Mouse (Mus musculus): ENCODE measurements around the gene Tmem192.

The Tmem192 gene

GRCm38 (mm10) chr8:64946820-64947697 lies at the start of gene Tmem192:
Tmem192 (plus strand) TSS chr8:64947185.
- DNase-seq, result peak; percentile 98

GRCm38 (mm10) chr8:64898710-64899109 lies 48.3 kb upstream of the Tmem192 start:
- DNase-seq, result no peak

GRCm38 (mm10) chr8:64900645-64901044 lies 46.3 kb upstream of the Tmem192 start:
- DNase-seq, result no peak

- DNase-seq, result no peak
Observed at GRCm38 (mm10) chr8:64901527-64902156, 45.3 kb upstream of the Tmem192 start.

GRCm38 (mm10) chr8:64902191-64902590 lies 44.8 kb upstream of the Tmem192 start:
- DNase-seq, result no peak

GRCm38 (mm10) chr8:64903778-64904177 lies 43.2 kb upstream of the Tmem192 start:
- no peak for DNase-seq

- no peak for DNase-seq
Observed at GRCm38 (mm10) chr8:64910026-64910425, 37.0 kb upstream of the Tmem192 start.

GRCm38 (mm10) chr8:64916793-64917192 lies 30.2 kb upstream of the Tmem192 start:
- DNase-seq, result no peak

GRCm38 (mm10) chr8:64923329-64923728 lies 23.7 kb upstream of the Tmem192 start:
- DNase-seq, result no peak

- no peak for DNase-seq
Observed at GRCm38 (mm10) chr8:64925762-64926161, 21.2 kb upstream of the Tmem192 start.

- no peak for DNase-seq
Observed at GRCm38 (mm10) chr8:64926355-64926754, 20.6 kb upstream of the Tmem192 start.

- DNase-seq, result no peak
Observed at GRCm38 (mm10) chr8:64928938-64929337, 18.0 kb upstream of the Tmem192 start.

GRCm38 (mm10) chr8:64934997-64935396 lies 12.0 kb upstream of the Tmem192 start:
- no peak for DNase-seq

- no peak for DNase-seq
Observed at GRCm38 (mm10) chr8:64941019-64941418, 6.0 kb upstream of the Tmem192 start.

- DNase-seq, result peak; percentile 80
Observed at GRCm38 (mm10) chr8:64941495-64941894, 5.5 kb upstream of the Tmem192 start.

GRCm38 (mm10) chr8:64942946-64943345 lies 4.0 kb upstream of the Tmem192 start:
- DNase-seq, result peak; percentile 76

GRCm38 (mm10) chr8:64944831-64945230 lies 2.2 kb upstream of the Tmem192 start:
- DNase-seq, result peak; percentile 43

GRCm38 (mm10) chr8:64945606-64946005 lies 1.4 kb upstream of the Tmem192 start:
- no peak for DNase-seq

- peak; percentile 39 for DNase-seq
Observed at GRCm38 (mm10) chr8:64946441-64946819, 555 bp upstream of the Tmem192 start.

GRCm38 (mm10) chr8:64947698-64948034 lies 681 bp downstream of the Tmem192 start:
- no peak for DNase-seq

GRCm38 (mm10) chr8:64948371-64948770 lies 1.4 kb downstream of the Tmem192 start:
- DNase-seq, result no peak

GRCm38 (mm10) chr8:64952101-64952500 lies 5.1 kb downstream of the Tmem192 start:
- no peak for DNase-seq

- DNase-seq, result no peak
Observed at GRCm38 (mm10) chr8:64959025-64959424, 12.0 kb downstream of the Tmem192 start.

- no peak for DNase-seq
Observed at GRCm38 (mm10) chr8:64962836-64963235, 15.9 kb downstream of the Tmem192 start.

All from thymus, postnatal 14 days (tissue).